Mouse (Mus musculus) MEL (cell line): ENCODE measurements around the gene Tpx2. TPM values are rescaled to one million over a fixed set of nuclear protein-coding genes. Genes with fewer than 3 reads are reported as not detected.

Source experiments
- DNase-seq: peaks from one replicate; pipeline ENCODE4 v3.0.0; 2011; ENCODE audit warnings: low read depth, low spot score
- H3K27ac ChIP-seq: 2 replicates; pipeline ENCODE4 v1.5.1; 2012; ENCODE audit warnings: low read depth, mild to moderate bottlenecking, control low read depth, low read length, moderate library complexity; ENCODE audit not compliant: control insufficient read depth
- H3K27me3 ChIP-seq, 2 experiments: fragments of 150-350 bp in 1 of 2; sonication (generic) in 1 of 2; 2 replicates each; pipeline ENCODE4 v1.6.1; 2012; ENCODE audit warnings: low read length in 2 of 2, mild to moderate bottlenecking in 2 of 2, improper control_type of control experiment in 1 of 2, moderate library complexity in 1 of 2; ENCODE audit not compliant: insufficient read depth in 2 of 2, control insufficient read depth in 1 of 2
- H3K36me3 ChIP-seq, 2 experiments: 2 replicates each; pipeline ENCODE4 v1.6.1; 2012 to 2014; ENCODE audit warnings: low read length in 2 of 2, improper control_type of control experiment in 1 of 2, inconsistent platforms in 1 of 2, mild to moderate bottlenecking in 1 of 2; ENCODE audit not compliant: insufficient read depth in 2 of 2, control insufficient read depth in 1 of 2
- H3K4me1 ChIP-seq, 2 experiments: fragments of 150-350 bp in 1 of 2; sonication (generic) in 1 of 2; 2 replicates each; pipeline ENCODE4 v1.6.1; 2012; ENCODE audit warnings: low read length in 2 of 2, improper control_type of control experiment in 1 of 2, mild to moderate bottlenecking in 1 of 2; ENCODE audit not compliant: insufficient read depth in 2 of 2, control insufficient read depth in 1 of 2
- H3K4me3 ChIP-seq, 2 experiments: fragments of 150-350 bp in 1 of 2; sonication (generic) in 1 of 2; 2 replicates each; pipeline ENCODE4 v1.5.1; 2012; ENCODE audit warnings: low read depth in 2 of 2, low read length in 2 of 2, mild to moderate bottlenecking in 2 of 2, moderate library complexity in 2 of 2, control low read depth in 1 of 2, improper control_type of control experiment in 1 of 2; ENCODE audit not compliant: control insufficient read depth in 1 of 2, insufficient read depth in 1 of 2
- H3K79me2 ChIP-seq: 2 replicates; pipeline ENCODE4 v1.6.1; 2012; ENCODE audit warnings: mild to moderate bottlenecking, low read length, moderate library complexity; ENCODE audit not compliant: control insufficient read depth, poor library complexity, insufficient read depth
- H3K9ac ChIP-seq: 2 replicates; pipeline ENCODE4 v1.6.1; 2012; ENCODE audit warnings: low read depth, mild to moderate bottlenecking, control low read depth, low read length, moderate library complexity; ENCODE audit not compliant: control insufficient read depth, poor library complexity, severe bottlenecking
- H3K9me3 ChIP-seq: fragments of 150-350 bp; sonication (generic); replicated peaks from 2 replicates; pipeline ENCODE4 v1.6.1; 2012; ENCODE audit warnings: mild to moderate bottlenecking, low read length, improper control_type of control experiment, moderate library complexity; ENCODE audit not compliant: insufficient read depth
- BHLHE40 ChIP-seq: IDR thresholded peaks from 2 replicates; pipeline ENCODE4 v1.6.1; 2012; ENCODE audit warnings: low read depth, mild to moderate bottlenecking, inconsistent platforms, low read length, improper control_type of control experiment, borderline replicate concordance
- CHD1 ChIP-seq: IDR thresholded peaks from 2 replicates; pipeline ENCODE4 v1.6.1; 2012; ENCODE audit warnings: low read depth, mild to moderate bottlenecking, inconsistent platforms, low read length, improper control_type of control experiment
- CHD2 ChIP-seq: IDR thresholded peaks from 2 replicates; pipeline ENCODE4 v1.6.1; 2011; ENCODE audit warnings: low read length, improper control_type of control experiment
- CTCF ChIP-seq, 3 experiments: IDR thresholded peaks in 2 of 3; conservative IDR thresholded peaks in 1 of 3; 2 replicates each; pipeline ENCODE4 v1.5.1; 2011 to 2012; ENCODE audit warnings: low read length in 3 of 3, low read depth in 2 of 3, mild to moderate bottlenecking in 2 of 3, improper control_type of control experiment in 1 of 3, inconsistent platforms in 1 of 3, mixed read lengths in 1 of 3, moderate library complexity in 1 of 3; ENCODE audit not compliant: control insufficient read depth in 1 of 3, insufficient read depth in 1 of 3, poor library complexity in 1 of 3, severe bottlenecking in 1 of 3
- ELF1 ChIP-seq: IDR thresholded peaks from 2 replicates; pipeline ENCODE4 v1.6.1; 2014; ENCODE audit warnings: low read depth, mild to moderate bottlenecking, inconsistent platforms, low read length, improper control_type of control experiment, moderate library complexity
- EP300 ChIP-seq, 2 experiments: IDR thresholded peaks; 2 replicates each; pipeline ENCODE4 v1.6.1; 2011; ENCODE audit warnings: improper control_type of control experiment in 2 of 2, low read length in 2 of 2, low read depth in 1 of 2, mild to moderate bottlenecking in 1 of 2
- ETS1 ChIP-seq: IDR thresholded peaks from 2 replicates; pipeline ENCODE4 v1.6.1; 2012; ENCODE audit warnings: low read depth, mild to moderate bottlenecking, inconsistent platforms, low read length, improper control_type of control experiment, moderate library complexity
- GATA1 ChIP-seq: IDR thresholded peaks from 2 replicates; pipeline ENCODE4 v1.6.1; 2011; ENCODE audit warnings: low read depth, low read length, improper control_type of control experiment
- HCFC1 ChIP-seq: IDR thresholded peaks from 2 replicates; pipeline ENCODE4 v1.6.1; 2012; ENCODE audit warnings: low read depth, mild to moderate bottlenecking, inconsistent platforms, low read length, improper control_type of control experiment, moderate library complexity
- JUND ChIP-seq: IDR thresholded peaks from 2 replicates; pipeline ENCODE4 v1.6.1; 2011; ENCODE audit warnings: low read depth, mild to moderate bottlenecking, improper control_type of control experiment, low read length
- KAT2A ChIP-seq: conservative IDR thresholded peaks from 2 replicates; pipeline ENCODE4 v1.6.1; 2012; ENCODE audit warnings: low read depth, low read length, improper control_type of control experiment, inconsistent platforms
- MAFK ChIP-seq: IDR thresholded peaks from 2 replicates; pipeline ENCODE4 v1.6.1; 2011; ENCODE audit warnings: low read depth, mild to moderate bottlenecking, low read length, improper control_type of control experiment, borderline replicate concordance
- MAZ ChIP-seq: IDR thresholded peaks from 2 replicates; pipeline ENCODE4 v1.6.1; 2012; ENCODE audit warnings: low read depth, mild to moderate bottlenecking, inconsistent platforms, low read length, improper control_type of control experiment
- MXI1 ChIP-seq: IDR thresholded peaks from 2 replicates; pipeline ENCODE4 v1.6.1; 2011; ENCODE audit warnings: mild to moderate bottlenecking, low read depth, low read length, improper control_type of control experiment
- NRF1 ChIP-seq: IDR thresholded peaks from 2 replicates; pipeline ENCODE4 v1.6.1; 2014; ENCODE audit warnings: low read depth, mild to moderate bottlenecking, inconsistent platforms, low read length, improper control_type of control experiment, moderate library complexity; ENCODE audit not compliant: poor library complexity, insufficient read depth, severe bottlenecking
- POLR2AphosphoS2 ChIP-seq: IDR thresholded peaks from 2 replicates; pipeline ENCODE4 v1.6.1; 2011; ENCODE audit warnings: low read length, improper control_type of control experiment
- POLR2AphosphoS5 ChIP-seq: IDR thresholded peaks from 2 replicates; pipeline ENCODE4 v1.6.1; 2012; ENCODE audit warnings: low read depth, borderline replicate concordance, mild to moderate bottlenecking, inconsistent platforms, low read length, moderate library complexity, mixed read lengths
- RAD21 ChIP-seq: IDR thresholded peaks from 2 replicates; pipeline ENCODE4 v1.6.1; 2011; ENCODE audit warnings: mild to moderate bottlenecking, low read depth, low read length, improper control_type of control experiment
- TAL1 ChIP-seq: IDR thresholded peaks from 2 replicates; pipeline ENCODE4 v1.6.1; 2012; ENCODE audit warnings: mild to moderate bottlenecking, inconsistent platforms, low read length, moderate library complexity, mixed read lengths
- UBTF ChIP-seq: IDR thresholded peaks from 2 replicates; pipeline ENCODE4 v1.6.1; 2012; ENCODE audit warnings: low read depth, mild to moderate bottlenecking, inconsistent platforms, low read length, improper control_type of control experiment, moderate library complexity, borderline replicate concordance; ENCODE audit not compliant: insufficient read depth
- ZMIZ1 ChIP-seq: IDR thresholded peaks from 2 replicates; pipeline ENCODE4 v1.6.1; 2012; ENCODE audit warnings: low read depth, mild to moderate bottlenecking, inconsistent platforms, low read length, improper control_type of control experiment, moderate library complexity
- ZNF384 ChIP-seq: IDR thresholded peaks from 2 replicates; pipeline ENCODE4 v1.6.1; 2012; ENCODE audit warnings: low read depth, mild to moderate bottlenecking, inconsistent platforms, low read length, improper control_type of control experiment
- polyA plus RNA-seq, 2 experiments: library from polyadenylated mRNA; stranded (reverse) in 1 of 2; unstranded in 1 of 2; fragments of >175 nt in 1 of 2; fragments of >200 nt in 1 of 2; gene quantifications; 2 replicates each; pipeline versions ENCODE4 v1.2.1 to v1.2.4; 2012; ENCODE audit warnings: low replicate concordance in 2 of 2, low read depth in 1 of 2; ENCODE audit not compliant: insufficient read length in 2 of 2, insufficient read depth in 1 of 2, missing spikeins in 1 of 2
- total RNA-seq: library from RNA; depleted of rRNA; stranded (reverse); fragments of 300-350 nt; gene quantifications from 2 replicates; pipeline ENCODE4 v1.2.3, GENCODE M21; 2012

The Tpx2 gene
- total and polyA plus RNA-seq, 3 experiments: 59.3 to 131 TPM; not detected in 1

- TF ChIP-seq JUND (no peak), ZMIZ1 (0 out of 2 replicates have a peak, but pooled peaks have one; percentile 10), ZNF384 (peak; percentile 79)
- Histone ChIP-seq H3K27me3 (peaks cover 0 to 1% of the 10 kb centered on the region in 2 experiments; a peak in 1 of 4 replicates), H3K4me3 (peak overlapping the region; percentile 47 to 59), H3K79me2 (peaks cover 27% of the 10 kb centered on the region), H3K9ac (peak overlapping the region; percentile 61), H3K9me3 (no peaks in the 10 kb centered on the region), H3K4me1 (peaks cover 6% of the 10 kb centered on the region in 2 experiments), H3K36me3 (peaks cover 6 to 20% of the 10 kb centered on the region in 2 experiments; a peak in 3 of 4 replicates), H3K27ac (peak overlapping the region; percentile 69)
- no peak for DNase-seq
Observed at GRCm38 (mm10) chr2:152847057-152847814, 528 bp upstream of the Tpx2 start.

DNA sequence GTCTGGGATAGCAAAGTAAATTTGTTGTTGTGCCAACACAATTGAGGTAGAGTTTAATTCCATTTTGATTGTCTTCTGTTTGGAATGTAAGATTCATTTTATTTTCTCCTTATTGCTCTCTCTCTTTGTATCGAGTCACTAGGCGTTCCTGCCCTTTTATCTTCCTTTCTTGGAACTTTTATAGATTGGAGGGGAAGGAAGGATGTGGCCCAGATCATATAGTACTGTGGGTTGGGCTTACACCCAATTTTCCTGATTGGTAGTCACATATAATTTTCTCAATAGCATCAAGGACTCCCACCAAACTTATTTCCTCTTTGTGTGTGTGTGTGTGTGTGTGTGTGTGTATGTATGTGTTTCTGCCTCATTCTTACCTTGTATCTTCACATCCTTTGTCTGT is 702 bp downstream of the Tpx2 start:
- Histone ChIP-seq H3K36me3 (peaks cover 9 to 23% of the 10 kb centered on the region in 2 experiments), H3K4me3 (peak overlapping the region; percentile 66 to 86), H3K4me1 (peaks cover 6% of the 10 kb centered on the region in 2 experiments), H3K9me3 (no peaks in the 10 kb centered on the region), H3K79me2 (peaks cover 29% of the 10 kb centered on the region), H3K27me3 (peaks cover 0 to 1% of the 10 kb centered on the region in 2 experiments; a peak in 1 of 4 replicates), H3K9ac (peak overlapping the region; percentile 95), H3K27ac (peak overlapping the region; percentile 90)
- no peak for TF ChIP-seq POLR2AphosphoS2
- TF ChIP-seq BHLHE40: no peak
- no peak for TF ChIP-seq UBTF
- no peak for TF ChIP-seq GATA1
- TF ChIP-seq POLR2AphosphoS5: no peak
- TF ChIP-seq HCFC1: no peak
- TF ChIP-seq MAZ: no peak
- TF ChIP-seq CTCF (IDR thresholded peaks at IDR 0.05 in 2 of 3, conservative IDR thresholded peaks at IDR 0.05 in 1 of 3; ENCODE audit: control insufficient read depth in 1 of 3, insufficient read depth in 1 of 3, low read depth in 2 of 3, low read length in 3 of 3, poor library complexity in 1 of 3, severe bottlenecking in 1 of 3): no peak
- peak; percentile 51 for DNase-seq

DNA sequence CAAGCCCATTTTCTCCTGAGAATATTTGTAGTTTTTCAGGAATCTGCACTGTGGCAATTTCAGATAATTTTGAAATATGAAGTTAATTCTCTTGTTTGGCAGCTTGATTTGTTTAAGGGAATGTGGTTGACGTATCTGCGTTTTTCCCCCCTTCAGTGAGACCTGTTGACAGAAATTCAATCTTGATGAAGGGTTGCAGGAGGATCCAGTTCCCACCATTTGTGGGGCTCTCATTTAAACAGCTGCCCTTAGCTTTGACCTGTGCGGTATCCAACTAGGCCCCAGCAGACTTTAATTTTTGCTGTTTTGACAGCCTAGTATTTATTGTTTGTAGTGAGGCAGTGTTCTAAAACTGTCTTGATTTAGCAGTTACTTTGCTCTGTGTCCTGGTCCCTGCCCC is 11.7 kb downstream of the Tpx2 start:
- Histone ChIP-seq H3K79me2 (peaks cover 4% of the 10 kb centered on the region; the same call in 1 of the 2 replicates), H3K9ac (no peak overlapping the region), H3K4me1 (no peaks in the 10 kb centered on the region; a peak in 1 of 4 replicates), H3K4me3 (no peak overlapping the region), H3K27me3 (no peaks in the 10 kb centered on the region), H3K36me3 (peaks cover 4 to 41% of the 10 kb centered on the region in 2 experiments), H3K27ac (no peak overlapping the region), H3K9me3 (no peaks in the 10 kb centered on the region)
- no peak for DNase-seq
- TF ChIP-seq KAT2A (no peak), CHD2 (no peak), ETS1 (no peak), JUND (no peak), MAFK (no peak), NRF1 (no peak), ELF1 (no peak), POLR2AphosphoS5 (no peak), POLR2AphosphoS2 (no peak), CHD1 (no peak), TAL1 (no peak), EP300 (IDR thresholded peaks at IDR 0.05; ENCODE audit: low read depth in 1 of 2, low read length in 2 of 2) (no peak), BHLHE40 (no peak), MXI1 (no peak), RAD21 (no peak), ZNF384 (no peak)
